Mouse (Mus musculus) urinary bladder, postnatal 25 days (tissue): Measurements from ENCODE around the gene Ctps.
"Not testable (repeated sequence)": the region's sequence is repeated elsewhere in the genome, so short reads cannot be mapped to it uniquely, and the experiment has no call there.

Source experiments
- DNase-seq: peaks from one replicate; pipeline ENCODE4 v3.0.0; 2022; ENCODE audit warnings: low spot score

Gene Ctps

GRCm38 (mm10) chr4:120569486-120570437 is at the start of gene Ctps:
Gene Ctps, minus strand, starts transcription at chr4:120570276.
- peak; percentile 91 for DNase-seq

- no peak for DNase-seq
These were observed 46.3 kb upstream of the Ctps start for GRCm38 (mm10) chr4:120616199-120617025.

GRCm38 (mm10) chr4:120615528-120616081 is 45.5 kb upstream of the Ctps start:
- no peak for DNase-seq

GRCm38 (mm10) chr4:120614644-120615043 is 44.6 kb upstream of the Ctps start:
- DNase-seq = no peak

- no peak for DNase-seq
These were observed 43.7 kb upstream of the Ctps start for GRCm38 (mm10) chr4:120613691-120614329.

- DNase-seq = no peak
These were observed 42.4 kb upstream of the Ctps start for GRCm38 (mm10) chr4:120612304-120613080.

- no peak for DNase-seq
These were observed 40.9 kb upstream of the Ctps start for GRCm38 (mm10) chr4:120611005-120611404.

- DNase-seq = no peak
These were observed 36.9 kb upstream of the Ctps start for GRCm38 (mm10) chr4:120606941-120607340.

- DNase-seq = no peak
These were observed 32.6 kb upstream of the Ctps start for GRCm38 (mm10) chr4:120602669-120603068.

GRCm38 (mm10) chr4:120601774-120602173 is 31.7 kb upstream of the Ctps start:
- no peak for DNase-seq

GRCm38 (mm10) chr4:120598922-120599321 is 28.8 kb upstream of the Ctps start:
- no peak for DNase-seq

GRCm38 (mm10) chr4:120596210-120596609 is 26.1 kb upstream of the Ctps start:
- not testable (repeated sequence) for DNase-seq

GRCm38 (mm10) chr4:120590973-120591372 is 20.9 kb upstream of the Ctps start:
- DNase-seq = no peak

- DNase-seq = peak; percentile 34
These were observed 19.8 kb upstream of the Ctps start for GRCm38 (mm10) chr4:120589815-120590422.

GRCm38 (mm10) chr4:120589070-120589469 is 19.0 kb upstream of the Ctps start:
- DNase-seq = no peak

GRCm38 (mm10) chr4:120588445-120588844 is 18.4 kb upstream of the Ctps start, which contains the start of gene Gm8439:
Gene Gm8439, plus strand, starts transcription at chr4:120588745.
- no peak for DNase-seq

GRCm38 (mm10) chr4:120586986-120587385 is 16.9 kb upstream of the Ctps start:
- DNase-seq = no peak

GRCm38 (mm10) chr4:120581711-120582110 is 11.6 kb upstream of the Ctps start:
- no peak for DNase-seq

GRCm38 (mm10) chr4:120580894-120581293 is 10.8 kb upstream of the Ctps start:
- no peak for DNase-seq

GRCm38 (mm10) chr4:120571691-120572090 is 1.6 kb upstream of the Ctps start:
- no peak for DNase-seq

GRCm38 (mm10) chr4:120571070-120571464 is 991 bp upstream of the Ctps start:
- DNase-seq = no peak
